Mouse (Mus musculus) CH12.LX (cell line): ENCODE results near the gene Isg20l2.

Experiments used
- CTCF ChIP-seq, 2 experiments: IDR thresholded peaks in 1 of 2; conservative IDR thresholded peaks in 1 of 2; 2 replicates each; pipeline ENCODE4 v1.5.1; 2011 to 2012; ENCODE audit warnings: low read depth in 2 of 2, low read length in 2 of 2, improper control_type of control experiment in 1 of 2, inconsistent platforms in 1 of 2, mild to moderate bottlenecking in 1 of 2, moderate library complexity in 1 of 2
- E2F4 ChIP-seq: IDR thresholded peaks from 2 replicates; pipeline ENCODE4 v1.6.1; 2011; ENCODE audit warnings: low read depth, low read length, improper control_type of control experiment; ENCODE audit not compliant: insufficient replicate concordance
- MYC ChIP-seq: IDR thresholded peaks from 2 replicates; pipeline ENCODE4 v1.6.1; 2011; ENCODE audit warnings: low read depth, mild to moderate bottlenecking, improper control_type of control experiment, low read length
- SMC3 ChIP-seq: IDR thresholded peaks from 2 replicates; pipeline ENCODE4 v1.6.1; 2011; ENCODE audit warnings: low read depth, low read length, improper control_type of control experiment

- TF ChIP-seq CTCF (conservative IDR thresholded peaks at IDR 0.05 in 1 of 2, IDR thresholded peaks at IDR 0.05 in 1 of 2; ENCODE audit: low read depth in 2 of 2, low read length in 2 of 2), result no peak
- TF ChIP-seq E2F4, result no peak
- no peak for TF ChIP-seq MYC
- TF ChIP-seq SMC3, result no peak
Measured at GRCm38 (mm10) chr3:87893367-87893905, 36.7 kb upstream of the Isg20l2 start.
